Mouse (Mus musculus) cortical plate, adult 2 months (tissue): ENCODE measurements around the gene Psma6. TPM values are rescaled to one million over a fixed set of nuclear protein-coding genes. Genes with fewer than 3 reads are reported as not detected.

Experiments
- H3K27ac ChIP-seq: fragments of 200-500 bp; 2 replicates; pipeline ENCODE4 v1.5.1; 2012; ENCODE audit warnings: low read length, control low read depth, inconsistent platforms; ENCODE audit not compliant: insufficient read depth
- H3K4me1 ChIP-seq: fragments of 200-500 bp; 2 replicates; pipeline ENCODE4 v1.6.1; 2011; ENCODE audit warnings: low read length; ENCODE audit not compliant: control insufficient read depth, insufficient read depth
- H3K4me3 ChIP-seq: fragments of 200-500 bp; 2 replicates; pipeline ENCODE4 v1.5.1; 2011; ENCODE audit warnings: mild to moderate bottlenecking, low read length, control low read depth; ENCODE audit not compliant: insufficient read depth
- CTCF ChIP-seq: fragments of 200-500 bp; IDR thresholded peaks from 2 replicates; pipeline ENCODE4 v1.5.1; 2011; ENCODE audit warnings: mild to moderate bottlenecking, control low read depth, low read length; ENCODE audit not compliant: insufficient read depth; ENCODE audit errors: extremely low read depth
- POLR2A ChIP-seq: fragments of 200-500 bp; IDR thresholded peaks from 2 replicates; pipeline ENCODE4 v1.6.1; 2011; ENCODE audit warnings: mild to moderate bottlenecking, low read length, control low read depth; ENCODE audit not compliant: insufficient read depth; ENCODE audit errors: extremely low read depth
- polyA plus RNA-seq: library from polyadenylated mRNA; depleted of rRNA; stranded (reverse); fragments of >200 nt; gene quantifications from 2 replicates; pipeline ENCODE4 v1.2.3, GENCODE M21; 2012

Psma6 gene
- polyA plus RNA-seq, 1 experiment: 129 TPM

GRCm38 (mm10) chr12:55447396-55447760, 63.4 kb downstream of the Psma6 start:
- H3K27ac ChIP-seq: peak overlapping the region; percentile 75
- TF ChIP-seq CTCF (no peak), POLR2A (no peak)
- peaks cover 9% of the 10 kb centered on the region for H3K4me1 ChIP-seq
- H3K4me3 ChIP-seq: no peak overlapping the region

GRCm38 (mm10) chr12:55448457-55448856, 64.4 kb downstream of the Psma6 start:
- H3K4me1 ChIP-seq: peaks cover 9% of the 10 kb centered on the region
- no peak overlapping the region for H3K4me3 ChIP-seq
- no peak overlapping the region for H3K27ac ChIP-seq
- TF ChIP-seq CTCF (no peak), POLR2A (no peak)

GRCm38 (mm10) chr12:55449048-55449447, 65.0 kb downstream of the Psma6 start:
- Histone ChIP-seq H3K4me1 (peaks cover 9% of the 10 kb centered on the region), H3K27ac (no peak overlapping the region), H3K4me3 (no peak overlapping the region)
- no peak for TF ChIP-seq POLR2A
- no peak for TF ChIP-seq CTCF

GRCm38 (mm10) chr12:55450421-55450820, 66.4 kb downstream of the Psma6 start:
- TF ChIP-seq CTCF (no peak), POLR2A (no peak)

GRCm38 (mm10) chr12:55452839-55453238, 68.8 kb downstream of the Psma6 start:
- TF ChIP-seq POLR2A (no peak), CTCF (no peak)
- no peaks in the 10 kb centered on the region for H3K4me1 ChIP-seq
- no peak overlapping the region for H3K27ac ChIP-seq
- no peak overlapping the region for H3K4me3 ChIP-seq

More at GRCm38 (mm10) chr12:55450421-55450820, 66.4 kb downstream of the Psma6 start:
- no peak overlapping the region for H3K4me3 ChIP-seq
- H3K27ac ChIP-seq: no peak overlapping the region
- peaks cover 9% of the 10 kb centered on the region for H3K4me1 ChIP-seq

- no peak overlapping the region for H3K4me3 ChIP-seq
- H3K4me1 ChIP-seq: no peaks in the 10 kb centered on the region
- TF ChIP-seq CTCF: no peak
- H3K27ac ChIP-seq: no peak overlapping the region
Observed at GRCm38 (mm10) chr12:55453924-55454323, 69.9 kb downstream of the Psma6 start.

GRCm38 (mm10) chr12:55455206-55455605, 71.2 kb downstream of the Psma6 start:
- Histone ChIP-seq H3K4me3 (no peak overlapping the region), H3K27ac (no peak overlapping the region), H3K4me1 (peaks cover 1% of the 10 kb centered on the region; the same call in 1 of the 2 replicates)
- no peak for TF ChIP-seq CTCF
- TF ChIP-seq POLR2A: no peak

GRCm38 (mm10) chr12:55456136-55456535, 72.1 kb downstream of the Psma6 start:
- TF ChIP-seq CTCF: no peak
- no peak for TF ChIP-seq POLR2A
- Histone ChIP-seq H3K4me3 (no peak overlapping the region), H3K27ac (no peak overlapping the region)

GRCm38 (mm10) chr12:55456893-55457292, 72.9 kb downstream of the Psma6 start:
- H3K4me3 ChIP-seq: no peak overlapping the region
- no peak overlapping the region for H3K27ac ChIP-seq
- TF ChIP-seq POLR2A (no peak), CTCF (no peak)
- peaks cover 1% of the 10 kb centered on the region; the same call in 1 of the 2 replicates for H3K4me1 ChIP-seq

More at GRCm38 (mm10) chr12:55456136-55456535, 72.1 kb downstream of the Psma6 start:
- H3K4me1 ChIP-seq: peaks cover 1% of the 10 kb centered on the region; the same call in 1 of the 2 replicates

- Histone ChIP-seq H3K27ac (no peak overlapping the region), H3K4me3 (no peak overlapping the region), H3K4me1 (peaks cover 10% of the 10 kb centered on the region)
- no peak for TF ChIP-seq CTCF
- no peak for TF ChIP-seq POLR2A
Observed at GRCm38 (mm10) chr12:55459739-55460138, 75.7 kb downstream of the Psma6 start.

GRCm38 (mm10) chr12:55460900-55461299, 76.9 kb downstream of the Psma6 start:
- H3K4me3 ChIP-seq: no peak overlapping the region
- peaks cover 15% of the 10 kb centered on the region for H3K4me1 ChIP-seq
- TF ChIP-seq CTCF (no peak), POLR2A (no peak)
- no peak overlapping the region for H3K27ac ChIP-seq

- Histone ChIP-seq H3K4me3 (no peak overlapping the region), H3K27ac (no peak overlapping the region), H3K4me1 (peaks cover 16% of the 10 kb centered on the region)
- no peak for TF ChIP-seq CTCF
- no peak for TF ChIP-seq POLR2A
Observed at GRCm38 (mm10) chr12:55461767-55462166, 77.7 kb downstream of the Psma6 start.
